Mouse (Mus musculus) monocyte, adult 2 months (primary cell): ENCODE data around the gene Klf3.
A peak's percentile ranks its signal among the peaks of the same experiment; 100 is the strongest.

Source experiments
- DNase-seq, 2 experiments: peaks; one replicate each; pipeline ENCODE4 v3.0.0; 2022; ENCODE audit warnings: low spot score in 2 of 2, low read depth in 1 of 2

The Klf3 gene

DNA sequence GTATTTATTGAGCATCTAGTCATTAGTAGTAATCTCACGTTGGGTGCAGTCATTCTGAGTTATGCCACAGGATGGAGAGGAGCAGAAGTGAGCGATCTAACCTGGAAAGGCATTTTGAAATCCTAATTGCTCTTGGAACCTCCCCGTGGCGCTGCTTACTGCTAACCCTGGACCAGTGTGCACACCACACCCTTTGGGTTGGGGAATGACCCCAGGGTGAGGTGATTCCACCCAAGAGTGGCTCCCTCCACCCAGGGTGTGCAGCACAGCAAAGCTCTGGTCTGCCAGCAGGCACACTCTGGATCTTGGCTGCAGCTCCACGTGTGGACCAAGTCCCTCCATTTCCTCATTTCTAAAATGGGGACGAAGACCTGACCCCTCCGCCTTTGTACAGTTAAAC lies 6.1 kb downstream of the Klf3 start:
- DNase-seq = peak in 1 of 2 experiments; percentile 52

DNA sequence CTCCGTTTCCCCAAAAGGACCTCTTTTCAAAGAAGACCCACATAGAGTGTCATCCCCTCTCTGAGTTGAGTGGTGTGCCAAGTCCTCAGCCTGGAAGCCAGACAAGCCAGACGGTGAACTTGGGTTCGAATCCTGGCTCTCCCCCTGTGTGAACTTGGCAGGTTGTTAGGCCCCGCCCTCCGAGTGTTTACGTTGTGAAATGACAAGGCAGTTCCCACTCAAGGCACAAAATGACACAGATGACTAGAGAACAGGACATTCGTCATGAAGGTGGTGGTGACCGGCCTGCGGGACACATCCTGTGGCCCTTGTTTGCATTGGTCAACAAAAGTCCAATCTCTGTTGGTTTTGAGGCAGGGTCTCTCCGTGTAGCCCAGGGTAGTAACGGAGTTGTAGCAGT lies 6.7 kb downstream of the Klf3 start:
- DNase-seq = peak in 1 of 2 experiments; percentile 72

DNA sequence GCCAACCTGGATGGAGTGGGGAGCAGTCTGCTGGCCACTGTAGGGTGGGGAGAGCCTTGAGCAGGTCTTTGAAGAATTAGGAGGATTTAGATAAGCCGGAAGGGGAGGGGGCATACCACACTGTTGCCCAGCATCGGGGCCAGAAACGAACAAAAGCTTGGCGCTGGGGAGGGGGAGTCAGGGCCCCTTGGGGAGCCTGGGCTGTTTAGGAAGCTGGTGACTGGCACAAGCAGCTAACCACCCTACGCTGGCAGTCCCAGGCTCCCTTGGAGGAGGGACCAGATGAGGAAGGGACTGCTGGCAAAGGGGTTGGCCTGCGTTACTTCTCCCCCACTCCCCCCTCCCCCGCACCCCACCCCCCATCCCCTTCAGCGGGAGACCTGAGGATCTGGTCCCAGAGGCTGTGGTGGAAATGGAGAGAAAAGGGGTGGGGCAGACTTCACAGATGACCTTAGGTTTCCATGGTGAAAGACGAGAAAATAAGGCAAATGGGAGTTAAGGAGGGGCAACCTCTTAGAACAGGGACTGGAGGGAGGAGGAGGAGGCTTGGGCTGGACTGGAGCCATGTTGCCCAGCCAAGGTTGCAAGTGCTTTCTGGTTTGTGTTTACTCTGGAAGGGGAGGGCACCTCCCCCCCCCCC lies 7.8 kb downstream of the Klf3 start:
- DNase-seq = no peak

DNA sequence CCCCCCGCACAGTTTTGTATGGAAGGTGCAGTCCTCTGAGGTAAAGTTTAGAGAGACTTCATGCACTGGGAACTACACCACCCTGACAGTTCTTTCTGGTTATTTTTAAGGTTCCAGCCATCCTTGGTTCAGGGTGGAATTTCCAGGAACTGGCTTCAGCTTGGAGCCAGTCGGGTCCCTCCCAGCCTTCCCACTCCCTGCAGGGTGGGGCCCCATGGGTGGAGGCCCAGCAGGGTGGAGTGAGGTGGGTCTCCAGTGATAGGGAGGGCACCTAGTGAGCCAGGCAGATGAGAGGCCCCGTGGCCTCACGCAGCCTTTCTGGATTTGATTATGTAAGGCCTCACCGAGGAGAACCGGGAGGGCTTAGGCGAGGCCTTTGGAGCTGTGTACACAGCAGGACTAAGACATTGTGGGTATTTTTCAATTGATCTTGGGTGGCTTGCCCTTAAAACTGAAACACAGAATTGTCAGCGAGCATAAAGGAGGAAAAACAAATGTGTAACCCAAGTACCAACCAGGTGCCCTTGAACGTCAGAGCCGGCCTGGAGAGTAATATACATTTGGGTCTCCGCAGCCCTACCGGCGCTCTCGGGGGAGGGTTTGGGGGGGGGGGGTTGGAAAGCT lies 8.4 kb downstream of the Klf3 start:
- DNase-seq = no peak

DNA sequence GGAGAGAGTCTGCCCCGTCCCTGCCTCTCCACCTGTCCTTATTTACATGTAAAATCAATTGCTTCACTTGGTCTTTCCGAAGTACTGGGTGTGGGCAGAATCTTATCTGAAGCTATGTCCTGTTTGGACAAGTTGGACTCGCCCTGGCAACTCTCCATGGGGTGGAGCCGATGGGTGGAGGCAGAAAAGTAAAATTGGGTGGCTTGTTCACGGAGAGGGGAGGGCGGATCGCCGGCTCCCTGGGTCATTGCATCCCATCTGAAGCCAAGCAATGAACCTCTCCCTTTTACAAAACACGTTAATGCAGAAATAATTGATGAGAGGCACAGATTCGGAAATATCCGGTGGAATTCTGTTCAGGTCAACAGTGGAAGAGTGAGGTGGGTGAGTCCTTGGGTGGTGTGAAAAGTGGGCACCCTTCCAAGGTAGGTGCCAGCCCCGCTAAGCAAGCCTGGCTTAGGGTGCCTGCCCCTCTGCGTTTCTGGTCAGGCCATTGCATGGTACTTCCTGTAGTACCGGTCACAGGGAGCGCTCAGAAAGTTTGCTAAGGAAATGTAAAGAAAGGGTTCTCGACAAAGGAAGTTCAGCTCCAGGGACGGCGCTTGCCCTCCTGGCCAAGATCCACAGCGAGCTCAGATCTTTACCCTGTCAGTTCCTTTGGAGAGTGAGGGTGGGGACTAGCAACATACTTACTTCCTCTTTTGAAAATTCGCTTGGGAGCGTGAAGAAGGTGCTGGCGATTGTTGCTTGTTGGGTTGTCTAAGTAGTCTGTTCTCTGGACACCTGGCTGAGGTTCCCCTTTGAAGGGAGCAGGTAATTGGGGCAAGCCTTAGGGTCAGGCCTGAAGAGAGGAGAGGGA lies 9.2 kb downstream of the Klf3 start:
- peak; percentile 61 to 63 for DNase-seq

DNA sequence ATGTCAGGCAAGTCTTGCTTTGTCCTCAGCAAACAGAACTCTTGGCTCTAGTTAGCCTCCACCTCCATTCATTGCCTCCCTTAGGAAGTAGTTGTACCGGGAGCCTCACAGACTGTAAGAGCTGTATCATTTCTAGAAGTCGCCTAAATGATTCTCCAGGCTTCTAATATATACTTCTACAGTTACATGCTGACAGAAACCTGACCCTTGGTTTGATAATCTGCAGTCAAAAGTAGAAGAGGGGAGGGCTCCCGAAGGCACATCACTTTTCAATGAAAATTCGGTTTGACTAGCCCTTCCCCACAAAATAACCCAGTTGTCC lies 9.8 kb downstream of the Klf3 start:
- no peak for DNase-seq

DNA sequence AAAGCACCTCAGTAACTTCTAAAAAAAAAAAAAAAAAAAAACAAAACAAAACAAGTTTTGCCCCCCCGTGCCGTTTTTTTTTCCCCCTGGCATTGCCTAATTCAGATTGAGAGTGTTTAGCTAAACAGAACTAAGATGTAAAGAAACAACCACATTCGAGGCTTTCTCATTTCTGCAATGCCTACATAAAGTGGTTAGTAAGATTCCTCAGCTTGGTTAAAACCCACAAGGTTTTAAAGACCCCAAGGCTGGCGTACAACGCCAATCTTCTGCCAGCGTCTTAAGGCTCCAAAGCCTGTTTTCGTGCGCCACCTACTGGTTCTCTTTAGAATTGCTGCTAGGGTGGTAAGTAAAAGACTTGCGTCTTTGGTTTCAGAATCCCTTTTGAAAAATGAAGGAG lies 10.2 kb downstream of the Klf3 start:
- DNase-seq = peak in 1 of 2 experiments; percentile 74

DNA sequence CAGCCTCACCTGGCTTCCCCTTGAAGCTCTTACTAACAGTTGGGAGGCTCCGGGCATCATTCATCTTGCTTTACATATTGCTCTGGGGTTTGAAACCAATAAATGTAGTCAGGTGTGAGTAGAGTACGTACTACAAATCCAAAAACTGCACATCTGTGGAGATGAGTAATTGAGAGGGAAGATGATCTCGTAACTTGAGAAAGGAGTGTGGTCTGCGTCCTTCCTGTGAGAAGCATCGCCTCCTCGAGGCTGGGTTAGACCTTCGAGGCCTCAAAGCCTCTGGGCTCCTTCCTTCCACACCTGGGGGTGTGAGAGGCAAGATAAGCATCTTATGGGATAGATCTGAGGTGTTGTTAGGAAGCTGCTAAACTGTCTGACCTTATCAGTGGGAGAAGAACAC lies 11.2 kb downstream of the Klf3 start:
- DNase-seq = no peak

DNA sequence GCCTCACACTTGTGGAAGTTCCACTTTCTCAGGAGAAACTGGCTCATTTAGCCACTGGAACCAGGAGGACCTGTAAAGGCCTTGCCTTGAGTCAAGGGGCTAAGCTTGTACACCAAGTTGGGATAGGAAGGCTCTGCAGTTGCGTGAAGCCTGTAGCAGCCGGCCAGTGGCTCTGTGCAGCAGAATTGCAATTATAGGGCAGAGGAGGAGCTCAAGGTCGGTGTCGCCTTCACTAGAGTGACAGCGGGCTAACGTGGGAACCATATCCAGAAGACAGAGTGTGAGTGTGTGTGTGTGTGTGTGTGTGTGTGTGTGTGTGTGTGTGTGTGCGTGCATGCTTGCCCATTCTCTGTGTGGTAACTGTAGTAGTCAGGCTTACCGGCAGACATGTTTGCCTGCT lies 12.4 kb downstream of the Klf3 start:
- DNase-seq = no peak

DNA sequence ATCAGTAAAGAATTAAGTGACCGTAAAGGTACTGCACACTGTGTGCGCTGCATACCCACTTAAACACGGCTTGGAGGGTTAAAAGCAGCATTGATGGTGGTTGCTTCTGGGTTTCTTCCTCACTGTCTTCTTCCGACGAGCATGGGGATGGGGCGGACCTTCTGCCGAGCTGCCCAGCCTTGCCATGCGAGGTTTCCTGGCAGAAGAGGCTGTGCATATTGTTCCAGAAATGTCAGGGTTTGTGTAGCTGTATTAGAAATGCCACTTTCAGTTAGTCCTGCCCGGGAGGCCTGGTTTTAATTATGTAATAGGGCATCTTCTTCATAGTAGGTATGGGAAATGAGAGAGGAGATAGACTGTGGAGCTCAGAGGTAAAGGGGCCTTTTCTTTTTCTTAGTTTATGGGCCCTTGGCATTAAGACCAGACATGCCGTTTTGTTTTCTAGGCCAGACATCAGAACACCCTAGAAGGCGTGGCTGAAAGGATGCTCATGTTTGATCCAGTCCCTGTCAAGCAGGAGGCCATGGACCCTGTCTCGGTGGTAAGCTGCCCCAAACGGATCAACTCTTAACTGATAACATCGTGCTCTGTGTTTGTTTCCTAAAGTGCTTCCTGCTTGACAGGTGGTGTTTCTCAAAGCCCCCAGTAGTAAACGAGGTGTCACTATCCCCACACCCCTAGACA lies 13.2 kb downstream of the Klf3 start:
- DNase-seq = no peak

DNA sequence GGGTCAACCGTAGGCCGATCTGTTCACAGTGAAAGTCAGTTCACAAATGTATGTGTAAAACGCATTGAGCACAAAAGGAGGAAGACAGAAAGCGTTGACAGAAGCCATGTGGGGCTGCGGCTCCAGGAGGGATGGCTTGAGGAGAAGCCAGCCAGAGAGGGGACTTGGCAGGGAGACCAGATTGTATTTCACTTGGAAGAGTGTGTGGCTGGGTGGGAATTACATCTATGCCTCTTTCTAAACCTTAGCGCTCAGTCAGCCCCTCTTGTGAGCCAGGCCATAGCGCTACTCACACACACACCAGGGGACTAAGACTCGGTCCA lies 13.7 kb downstream of the Klf3 start:
- no peak for DNase-seq

DNA sequence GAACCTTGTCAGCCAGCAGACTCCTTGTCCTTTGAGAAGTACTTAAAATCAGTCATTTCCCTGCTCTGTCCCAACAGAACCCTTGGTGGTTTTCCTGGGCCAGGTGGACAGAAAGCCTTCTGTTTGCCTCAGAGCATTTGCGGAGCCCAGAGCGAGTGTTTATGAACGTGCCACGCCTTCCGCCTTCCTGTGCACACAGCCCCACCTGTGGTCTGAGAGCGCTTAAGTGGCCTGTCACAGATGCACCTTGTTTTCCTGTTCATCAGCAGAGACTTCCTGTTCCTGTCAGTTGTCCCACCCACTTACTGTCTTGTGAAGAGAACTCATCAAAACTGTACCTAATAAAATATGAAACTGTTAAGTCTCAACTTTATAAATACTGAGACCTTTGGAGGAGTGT lies 16.2 kb downstream of the Klf3 start:
- DNase-seq = no peak

DNA sequence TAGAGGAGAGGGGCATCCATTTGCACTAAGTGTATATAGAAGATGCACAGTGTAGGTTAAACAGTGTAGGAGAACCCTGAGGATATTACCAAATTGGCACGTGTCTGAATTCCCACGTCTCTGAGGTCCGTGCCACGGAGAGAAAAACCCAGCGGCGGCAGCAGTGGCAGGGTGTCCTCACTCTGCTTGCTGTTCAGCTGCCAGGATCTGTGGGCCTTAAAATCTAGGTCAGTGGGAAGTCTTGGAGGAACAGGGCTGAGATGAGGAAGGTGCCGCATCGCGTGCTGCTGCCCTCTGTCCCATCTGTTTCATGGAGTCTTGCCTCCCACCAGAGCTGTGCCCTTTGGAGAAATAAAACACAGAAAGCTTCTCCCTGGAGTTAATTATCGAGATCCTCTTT lies 16.9 kb downstream of the Klf3 start:
- DNase-seq = no peak

DNA sequence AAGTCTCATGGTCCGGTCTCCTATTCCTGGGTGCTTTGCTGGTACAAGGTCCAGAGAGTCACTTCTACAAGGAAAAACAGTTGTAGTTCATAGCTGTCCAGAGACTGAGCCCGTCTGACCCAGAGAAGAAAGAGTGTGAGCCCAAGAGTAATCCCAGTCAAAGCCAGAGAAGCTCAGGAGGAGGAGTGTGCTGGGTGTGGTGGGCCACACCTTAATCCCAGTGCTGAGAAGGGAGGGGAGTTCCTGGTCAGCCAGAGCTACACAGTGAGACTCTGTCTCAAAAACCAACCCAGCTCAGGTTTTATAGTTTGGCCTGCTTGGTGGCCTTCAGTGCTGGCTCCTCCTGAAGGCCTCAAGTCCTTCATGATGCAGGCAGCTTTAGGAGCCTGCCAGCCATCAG lies 18.1 kb downstream of the Klf3 start:
- DNase-seq = no peak

DNA sequence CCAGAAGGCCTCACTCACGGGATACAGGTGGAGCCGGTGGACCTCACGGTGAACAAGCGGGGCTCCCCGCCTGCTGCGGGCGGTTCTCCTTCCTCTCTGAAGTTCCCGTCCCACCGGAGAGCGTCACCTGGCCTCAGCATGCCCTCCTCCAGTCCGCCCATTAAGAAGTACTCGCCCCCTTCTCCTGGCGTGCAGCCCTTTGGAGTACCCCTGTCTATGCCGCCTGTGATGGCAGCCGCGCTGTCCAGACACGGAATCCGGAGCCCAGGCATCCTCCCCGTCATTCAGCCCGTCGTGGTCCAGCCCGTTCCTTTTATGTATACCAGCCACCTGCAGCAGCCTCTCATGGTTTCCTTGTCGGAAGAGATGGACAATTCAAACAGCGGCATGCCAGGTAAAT lies 18.8 kb downstream of the Klf3 start:
- DNase-seq = no peak

DNA sequence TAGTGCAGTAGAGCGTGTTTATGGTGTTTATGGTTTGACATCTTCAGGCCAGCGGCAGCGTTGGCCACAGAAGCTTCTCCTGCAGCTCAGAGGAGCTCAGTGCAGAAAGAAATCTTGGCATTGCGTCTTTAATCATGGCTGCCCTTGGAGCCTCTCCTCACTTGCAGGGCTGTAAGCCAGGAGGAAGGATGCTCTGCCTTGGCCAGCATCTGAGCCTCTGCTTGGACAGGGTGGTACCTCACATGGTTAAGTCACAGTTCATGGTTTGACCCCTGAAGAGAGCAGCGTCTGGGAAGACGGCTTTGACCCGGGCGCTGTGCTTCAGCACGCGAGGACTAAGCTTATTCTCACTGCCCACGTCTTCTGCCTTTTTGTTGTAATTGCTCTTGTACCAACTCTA lies 20.2 kb downstream of the Klf3 start:
- no peak for DNase-seq

DNA sequence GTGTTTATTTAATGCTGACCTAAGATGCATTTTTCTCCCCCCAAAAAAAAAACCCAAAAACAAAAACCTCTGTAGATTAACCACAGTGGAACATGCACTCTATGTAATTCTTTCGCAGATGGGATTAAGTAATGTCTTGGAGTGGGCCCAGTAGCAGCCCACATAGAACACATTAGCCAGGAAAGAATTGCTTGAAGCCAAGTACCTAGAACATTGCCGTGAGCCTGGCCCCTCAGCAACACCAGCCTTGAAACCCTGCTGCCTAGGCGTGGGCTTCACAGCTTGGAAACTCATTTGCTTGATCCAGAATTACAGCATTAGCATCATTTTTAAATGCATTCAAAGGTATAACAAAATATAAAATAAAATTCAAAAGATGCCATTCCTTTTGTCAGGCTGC lies 21.6 kb downstream of the Klf3 start:
- no peak for DNase-seq

DNA sequence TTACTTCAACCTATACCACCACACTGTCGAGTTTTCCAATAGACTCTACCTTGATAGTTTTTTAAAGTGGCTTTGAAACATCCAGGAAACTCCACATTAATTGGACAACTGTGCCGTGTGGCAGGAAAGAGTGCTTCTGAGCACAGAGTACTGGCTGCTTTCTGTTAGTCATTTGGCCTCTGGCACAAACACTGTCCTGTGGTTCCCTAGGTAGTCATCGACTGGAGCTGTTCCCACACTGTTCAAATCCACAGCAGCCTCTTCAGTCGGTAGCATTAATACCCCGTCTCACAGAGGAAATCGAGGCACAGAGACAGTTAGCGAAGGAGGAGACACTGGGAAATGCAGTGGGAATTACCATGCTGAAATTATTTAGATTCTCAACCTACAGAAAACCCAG lies 22.3 kb downstream of the Klf3 start:
- DNase-seq = no peak

DNA sequence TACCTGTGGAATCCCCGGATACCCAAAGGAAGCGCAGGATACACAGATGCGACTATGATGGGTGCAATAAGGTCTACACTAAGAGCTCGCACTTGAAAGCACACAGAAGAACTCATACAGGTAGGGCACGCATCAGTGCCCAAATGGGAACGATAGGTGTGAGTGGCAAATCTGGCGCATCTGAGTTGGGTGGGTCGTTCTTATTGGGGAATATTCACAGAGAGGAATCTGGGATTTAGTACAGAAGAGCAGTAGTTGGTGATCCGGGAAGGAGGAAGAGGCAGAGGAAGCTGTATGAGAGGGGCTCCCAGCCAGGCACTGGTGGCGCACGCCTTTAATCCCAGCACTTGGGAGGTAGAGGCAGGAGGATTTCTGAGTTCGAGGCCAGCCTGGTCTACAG lies 24.0 kb downstream of the Klf3 start:
- DNase-seq = no peak

DNA sequence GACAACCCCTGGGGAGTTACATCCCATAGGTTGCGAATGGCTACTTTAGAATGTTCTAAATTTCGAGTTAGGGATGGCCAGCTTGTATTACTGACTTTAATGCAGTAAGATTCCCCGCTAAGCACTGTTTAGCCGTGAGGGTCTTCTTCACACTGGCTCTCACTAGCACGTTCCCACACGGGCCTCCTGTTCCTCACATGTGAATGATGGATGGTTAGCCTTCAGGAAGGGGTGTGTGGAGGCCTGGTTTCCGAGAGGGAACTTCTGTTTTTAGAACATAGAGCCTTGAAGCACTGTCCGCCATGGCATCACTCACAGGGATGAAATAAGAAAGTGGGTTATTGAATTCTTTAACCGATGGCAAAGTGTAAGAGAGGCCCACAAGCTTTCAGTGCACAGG lies 25.1 kb downstream of the Klf3 start:
- DNase-seq = no peak

DNA sequence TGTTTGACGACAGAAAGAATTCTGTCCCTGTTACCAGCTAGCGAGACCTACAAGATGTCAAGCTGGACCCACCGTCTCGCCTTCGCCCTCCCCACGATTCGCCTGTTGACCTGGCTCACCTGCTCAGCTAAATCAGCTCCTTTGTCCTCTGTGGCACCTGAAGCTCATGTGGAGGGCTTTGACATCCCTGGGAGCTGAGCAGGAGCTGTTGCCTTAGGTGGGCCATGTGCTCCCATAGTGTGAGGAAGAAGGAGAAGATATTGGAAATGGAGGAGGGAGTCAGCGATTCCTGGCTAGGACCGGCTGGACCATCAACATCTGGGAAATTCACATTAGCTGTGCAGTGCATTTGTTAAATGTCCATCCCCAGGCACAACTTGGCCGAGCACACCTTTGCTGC lies 26.4 kb downstream of the Klf3 start:
- no peak for DNase-seq

DNA sequence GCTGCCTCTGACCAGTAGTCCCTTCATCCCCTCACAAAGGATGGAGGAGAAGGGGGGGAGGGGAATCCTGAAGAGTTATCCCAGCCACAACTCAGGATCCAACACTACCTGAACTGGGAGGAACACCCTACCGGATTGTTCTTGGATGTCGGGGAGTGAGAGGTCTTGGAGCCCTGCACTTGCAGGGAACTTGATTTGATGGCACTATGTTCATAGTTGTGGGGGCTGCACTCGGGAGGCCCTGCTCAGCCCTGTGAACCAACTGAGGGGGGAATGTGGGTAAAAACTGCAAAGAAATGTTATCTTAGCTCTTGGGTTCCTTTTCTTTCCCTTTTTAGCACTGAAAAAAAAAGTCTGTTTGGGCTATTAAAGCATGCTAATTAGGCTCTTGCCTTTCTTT lies 27.6 kb downstream of the Klf3 start:
- DNase-seq = no peak
